Mouse (Mus musculus) NIH3T3 (cell line): Measurements from ENCODE around the gene Madd.

Source experiments
- DNase-seq: peaks from one replicate; pipeline ENCODE4 v3.0.0-alpha.2; 2012; ENCODE audit warnings: low read depth

The Madd gene

GRCm38 (mm10) chr2:91183711-91184405, at the start of gene Madd:
Gene Madd, minus strand, starts transcription at chr2:91183837.
- peak; percentile 23 for DNase-seq

- DNase-seq: no peak
Observed at GRCm38 (mm10) chr2:91229735-91230134, 46.1 kb upstream of the Madd start.

GRCm38 (mm10) chr2:91223614-91224013, 40.0 kb upstream of the Madd start:
- peak; percentile 24 for DNase-seq

GRCm38 (mm10) chr2:91220501-91220900, 36.9 kb upstream of the Madd start:
- no peak for DNase-seq

- no peak for DNase-seq
Observed at GRCm38 (mm10) chr2:91217032-91217431, 33.4 kb upstream of the Madd start.

- no peak for DNase-seq
Observed at GRCm38 (mm10) chr2:91213311-91213710, 29.7 kb upstream of the Madd start.

GRCm38 (mm10) chr2:91206254-91206775, 22.7 kb upstream of the Madd start:
- DNase-seq: no peak

GRCm38 (mm10) chr2:91202972-91203656, 19.5 kb upstream of the Madd start:
- DNase-seq: no peak

- DNase-seq: peak; percentile 97
Observed at GRCm38 (mm10) chr2:91202222-91202971, 18.8 kb upstream of the Madd start, which contains the start of the genes Nr1h3 and Acp2. Gene Nr1h3, minus strand, starts transcription at chr2:91202834. Gene Acp2, plus strand, starts transcription at chr2:91202885.

- no peak for DNase-seq
Observed at GRCm38 (mm10) chr2:91198888-91199287, 15.3 kb upstream of the Madd start.

- peak; percentile 12 for DNase-seq
Observed at GRCm38 (mm10) chr2:91196577-91197001, 13.0 kb upstream of the Madd start.

- DNase-seq: peak; percentile 65
Observed at GRCm38 (mm10) chr2:91194624-91195332, 11.1 kb upstream of the Madd start.

GRCm38 (mm10) chr2:91190501-91190900, 6.9 kb upstream of the Madd start:
- no peak for DNase-seq

GRCm38 (mm10) chr2:91187431-91187830, 3.8 kb upstream of the Madd start:
- peak; percentile 65 for DNase-seq

- DNase-seq: no peak
Observed at GRCm38 (mm10) chr2:91186208-91186607, 2.6 kb upstream of the Madd start.

- peak; percentile 95 for DNase-seq
Observed at GRCm38 (mm10) chr2:91183148-91183513, 506 bp downstream of the Madd start.

- DNase-seq: peak; percentile 73
Observed at GRCm38 (mm10) chr2:91182405-91183147, 1.1 kb downstream of the Madd start.

- DNase-seq: no peak
Observed at GRCm38 (mm10) chr2:91182016-91182404, 1.6 kb downstream of the Madd start.

- DNase-seq: no peak
Observed at GRCm38 (mm10) chr2:91180706-91181105, 2.9 kb downstream of the Madd start.

- no peak for DNase-seq
Observed at GRCm38 (mm10) chr2:91179825-91180224, 3.8 kb downstream of the Madd start.

- no peak for DNase-seq
Observed at GRCm38 (mm10) chr2:91176234-91176633, 7.4 kb downstream of the Madd start.
